Mouse (Mus musculus) hindbrain, postnatal 0 days (tissue): ENCODE measurements at regions not wholly inside any gene's neighbourhood (a gene's known extent, or its start where the extent isn't known, plus 50 kb on each side); places are given as distances from the start of the nearest gene placed in this dataset.

Experiments used
- ATAC-seq: fragments of 200-750 bp; cut with Nextera tagmentation; 2 replicates; pipeline ENCODE4 v1.8.0; 2017; ENCODE audit warnings: mild to moderate bottlenecking, moderate TSS enrichment, moderate library complexity
- DNase-seq: peaks from one replicate; pipeline ENCODE4 v3.0.0-alpha.2; 2015; ENCODE audit warnings: low spot score
- H3K27ac ChIP-seq: fragments of 300-500 bp; sonication (generic); 2 replicates; pipeline ENCODE4 v1.5.1; 2014; ENCODE audit warnings: mild to moderate bottlenecking
- H3K27me3 ChIP-seq: fragments of 300-500 bp; sonication (generic); 2 replicates; pipeline ENCODE4 v1.6.1; 2014; ENCODE audit warnings: low read length, mixed read lengths; ENCODE audit not compliant: insufficient read depth
- H3K36me3 ChIP-seq: fragments of 300-500 bp; sonication (generic); 2 replicates; pipeline ENCODE4 v1.6.1; 2014; ENCODE audit warnings: low read length, mixed read lengths; ENCODE audit not compliant: insufficient read depth
- H3K4me1 ChIP-seq: fragments of 300-500 bp; sonication (generic); 2 replicates; pipeline ENCODE4 v1.6.1; 2014; ENCODE audit warnings: antibody characterized with exemption, low read length, mixed read lengths; ENCODE audit not compliant: insufficient read depth
- H3K4me2 ChIP-seq: fragments of 300-500 bp; sonication (generic); 2 replicates; pipeline ENCODE4 v1.6.1; 2014; ENCODE audit warnings: low read depth, mild to moderate bottlenecking, low read length, moderate library complexity, mixed read lengths
- H3K4me3 ChIP-seq: fragments of 300-500 bp; sonication (generic); 2 replicates; pipeline ENCODE4 v1.5.1; 2014; ENCODE audit warnings: low read length
- H3K9ac ChIP-seq: fragments of 300-500 bp; sonication (generic); replicated peaks from 2 replicates; pipeline ENCODE4 v1.6.1; 2014; ENCODE audit warnings: mild to moderate bottlenecking, low read length, moderate library complexity, mixed read lengths
- H3K9me3 ChIP-seq: fragments of 300-500 bp; sonication (generic); 2 replicates; pipeline ENCODE4 v1.6.1; 2016; ENCODE audit warnings: low read length, mixed read lengths
- CTCF ChIP-seq: IDR thresholded peaks from 2 replicates; pipeline ENCODE4 v1.5.1; 2016; ENCODE audit warnings: antibody characterized with exemption, control low read depth, low read depth
- WGBS: fragments of 180-500 bp; shearing (Covaris S2); extraction: QIAGEN DNeasy Blood & Tissue Kit; methylation state at CpG from one replicate; pipeline ENCODE4 v1.1.7; 2014; 5-methylcytosine and 5-hydroxymethylcytosine counted together

DNA sequence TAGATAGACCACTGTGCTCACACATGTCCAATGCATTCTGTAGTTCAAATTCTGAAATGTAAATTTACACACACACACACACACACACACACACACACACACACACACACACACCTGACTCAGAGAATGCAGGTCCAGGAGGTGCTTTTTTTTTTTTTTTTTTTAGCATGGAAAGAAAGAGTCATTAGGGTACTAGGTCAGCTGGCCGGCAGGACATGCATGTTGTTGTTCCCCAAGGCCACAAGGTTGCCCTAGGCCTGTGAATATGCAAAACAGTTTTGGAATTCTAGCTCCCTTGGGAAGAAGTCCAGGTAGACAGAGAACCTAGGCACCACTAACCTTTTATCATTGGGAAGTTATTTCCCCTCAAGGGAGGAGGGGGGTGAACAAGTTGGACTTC, 184.1 kb upstream of the Marcks start:
- H3K4me3 ChIP-seq: no peak overlapping the region
- H3K27ac ChIP-seq: no peak overlapping the region
- H3K9ac ChIP-seq: no peak overlapping the region
- TF ChIP-seq CTCF: no peak
- H3K4me2 ChIP-seq: no peak overlapping the region
- no peaks in the 10 kb centered on the region for H3K9me3 ChIP-seq
- no peaks in the 10 kb centered on the region for H3K27me3 ChIP-seq
- 79% methylated on average over 1 of the region's 1 CpGs for WGBS
- ATAC-seq (no peak), DNase-seq (no peak)
- H3K36me3 ChIP-seq: no peaks in the 10 kb centered on the region
- no peaks in the 10 kb centered on the region for H3K4me1 ChIP-seq

DNA sequence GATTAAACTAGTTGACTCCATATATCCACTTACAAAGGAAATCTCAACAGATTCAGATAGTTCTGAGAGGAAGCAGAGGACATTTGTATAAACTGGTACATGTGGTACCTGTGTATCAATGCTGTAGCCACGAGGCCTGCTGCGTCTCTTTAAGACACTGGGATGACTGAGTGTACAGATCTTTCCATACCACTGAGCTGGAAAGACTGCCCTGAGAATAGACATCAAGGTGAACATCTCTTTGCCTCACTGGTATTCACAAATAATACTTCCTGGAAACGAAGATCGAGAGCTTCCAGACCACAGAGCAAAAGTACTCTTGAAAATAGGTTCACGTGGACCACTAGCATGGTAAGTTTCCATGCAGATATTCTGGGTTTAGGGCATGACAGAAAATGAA, 183.6 kb upstream of the Marcks start:
- Histone ChIP-seq H3K9ac (no peak overlapping the region), H3K4me3 (no peak overlapping the region), H3K27ac (no peak overlapping the region), H3K4me1 (no peaks in the 10 kb centered on the region), H3K9me3 (no peaks in the 10 kb centered on the region), H3K36me3 (no peaks in the 10 kb centered on the region), H3K4me2 (no peak overlapping the region), H3K27me3 (no peaks in the 10 kb centered on the region)
- no peak for ATAC-seq
- WGBS: 97% methylated on average over 5 of the region's 5 CpGs
- no peak for DNase-seq
- TF ChIP-seq CTCF: no peak

GRCm38 (mm10) chr10:37321171-37321570, 182.5 kb upstream of the Marcks start:
- H3K36me3 ChIP-seq: no peaks in the 10 kb centered on the region
- no peak for TF ChIP-seq CTCF
- no peaks in the 10 kb centered on the region for H3K27me3 ChIP-seq

GRCm38 (mm10) chr10:37319746-37320430, 181.2 kb upstream of the Marcks start:
- Histone ChIP-seq H3K27ac (no peak overlapping the region), H3K4me1 (peaks cover 2% of the 10 kb centered on the region; the same call in 1 of the 2 replicates), H3K36me3 (no peaks in the 10 kb centered on the region), H3K9ac (no peak overlapping the region), H3K27me3 (no peaks in the 10 kb centered on the region), H3K9me3 (no peaks in the 10 kb centered on the region), H3K4me3 (no peak overlapping the region), H3K4me2 (no peak overlapping the region)
- ATAC-seq (no peak), DNase-seq (no peak)
- 95% methylated on average over 8 of the region's 8 CpGs for WGBS
- TF ChIP-seq CTCF: no peak

More at GRCm38 (mm10) chr10:37321171-37321570, 182.5 kb upstream of the Marcks start:
- Histone ChIP-seq H3K4me2 (no peak overlapping the region), H3K9ac (no peak overlapping the region), H3K9me3 (no peaks in the 10 kb centered on the region), H3K4me1 (no peaks in the 10 kb centered on the region), H3K4me3 (no peak overlapping the region), H3K27ac (no peak overlapping the region)
- WGBS: 84% methylated on average over 3 of the region's 3 CpGs
- DNase-seq: no peak
- ATAC-seq: no peak

- H3K36me3 ChIP-seq: no peaks in the 10 kb centered on the region
- no peak overlapping the region for H3K4me2 ChIP-seq
- no peak overlapping the region for H3K9ac ChIP-seq
- no peak overlapping the region for H3K4me3 ChIP-seq
- ATAC-seq (no peak), DNase-seq (peak; percentile 28)
- peaks cover 5% of the 10 kb centered on the region; the same call in 1 of the 2 replicates for H3K4me1 ChIP-seq
- no peaks in the 10 kb centered on the region for H3K9me3 ChIP-seq
- H3K27me3 ChIP-seq: no peaks in the 10 kb centered on the region
- no peak overlapping the region for H3K27ac ChIP-seq
- TF ChIP-seq CTCF: no peak
- 69% methylated on average over 3 of the region's 3 CpGs for WGBS
Observed at GRCm38 (mm10) chr10:37316701-37317100, 178.0 kb upstream of the Marcks start.

DNA sequence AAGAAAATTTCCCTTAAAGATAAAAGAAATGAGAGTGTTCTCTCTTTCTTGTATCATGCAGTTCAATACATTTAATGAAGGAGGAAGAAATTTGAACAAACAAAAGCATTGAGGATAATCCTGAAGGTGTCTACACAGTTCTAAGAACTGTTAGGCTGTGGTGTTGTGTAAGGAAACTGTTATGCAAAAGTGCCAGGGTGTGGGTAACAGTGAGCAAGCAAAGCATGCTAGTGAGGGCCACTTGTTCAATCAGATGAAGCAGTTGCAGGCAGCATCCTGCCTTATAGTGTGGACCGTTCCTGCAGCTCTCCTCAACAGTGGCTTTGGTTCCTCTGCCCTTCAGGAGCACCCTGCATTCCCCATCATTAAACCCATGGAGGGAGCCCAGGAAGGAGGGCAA, 177.1 kb upstream of the Marcks start:
- no peak overlapping the region for H3K9ac ChIP-seq
- H3K27me3 ChIP-seq: no peaks in the 10 kb centered on the region
- TF ChIP-seq CTCF: no peak
- no peaks in the 10 kb centered on the region for H3K9me3 ChIP-seq
- H3K36me3 ChIP-seq: no peaks in the 10 kb centered on the region
- H3K4me3 ChIP-seq: no peak overlapping the region
- peaks cover 5% of the 10 kb centered on the region; the same call in 1 of the 2 replicates for H3K4me1 ChIP-seq
- ATAC-seq: no peak
- WGBS: 89% methylated on average over 1 of the region's 1 CpGs
- no peak overlapping the region for H3K27ac ChIP-seq
- H3K4me2 ChIP-seq: no peak overlapping the region
- DNase-seq: no peak

DNA sequence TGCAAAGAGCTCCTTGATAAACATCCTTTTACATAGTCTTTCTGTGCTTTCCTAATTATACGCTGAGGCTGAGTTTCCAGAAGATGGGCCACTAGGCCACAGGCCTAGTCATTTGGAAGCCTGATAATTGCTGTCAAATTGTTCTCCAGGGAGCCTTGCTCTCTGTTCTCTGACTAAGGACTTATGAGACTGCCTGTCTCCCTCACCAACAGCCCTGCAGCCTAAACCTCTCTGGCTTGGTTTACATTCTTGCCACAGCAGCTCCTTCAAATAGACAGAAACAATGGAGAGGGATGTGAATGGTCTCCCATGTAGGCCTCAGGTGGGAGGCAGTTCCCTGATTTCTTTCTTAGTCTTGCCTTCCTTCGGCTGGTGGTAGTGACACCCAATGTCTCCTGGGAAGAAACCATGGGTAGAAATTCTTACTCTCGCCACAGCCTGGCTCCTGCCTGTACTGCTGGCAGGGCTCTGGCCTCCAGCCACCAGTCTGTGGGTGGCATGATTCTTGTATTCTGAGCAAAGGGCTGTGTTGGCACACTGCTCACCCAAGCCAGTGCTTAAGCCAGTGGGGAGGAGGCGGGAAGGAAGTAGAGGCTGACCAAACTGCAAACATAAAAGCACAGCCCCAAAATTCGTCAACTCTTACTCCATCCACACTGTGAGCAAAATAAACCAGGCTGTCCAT, 176.2 kb upstream of the Marcks start:
- H3K9ac ChIP-seq: no peak overlapping the region
- no peaks in the 10 kb centered on the region for H3K27me3 ChIP-seq
- H3K27ac ChIP-seq: peak overlapping the region; percentile 73
- ATAC-seq (peak; percentile 95), DNase-seq (peak; percentile 83)
- H3K4me1 ChIP-seq: peaks cover 5% of the 10 kb centered on the region; the same call in 1 of the 2 replicates
- no peak overlapping the region for H3K4me3 ChIP-seq
- no peak overlapping the region for H3K4me2 ChIP-seq
- H3K36me3 ChIP-seq: no peaks in the 10 kb centered on the region
- no peaks in the 10 kb centered on the region for H3K9me3 ChIP-seq
- 0 out of 2 replicates have a peak, but pooled peaks have one; percentile 4 for TF ChIP-seq CTCF
- 36% methylated on average over 5 of the region's 5 CpGs for WGBS
